Mouse (Mus musculus) midbrain, postnatal 0 days (tissue): ENCODE measurements around the gene Satb2. TPM values are rescaled to one million over a fixed set of nuclear protein-coding genes. Genes with fewer than 3 reads are reported as not detected.

Experiments used
- ATAC-seq: fragments of 200-750 bp; cut with Nextera tagmentation; 2 replicates; pipeline ENCODE4 v1.8.0; 2017; ENCODE audit warnings: moderate number of reproducible peaks, mild to moderate bottlenecking, moderate TSS enrichment, moderate library complexity; ENCODE audit not compliant: low FRiP score
- DNase-seq: peaks from one replicate; pipeline ENCODE4 v3.0.0-alpha.2; 2015; ENCODE audit warnings: low spot score
- H3K27ac ChIP-seq: fragments of 300-500 bp; sonication (generic); 2 replicates; pipeline ENCODE4 v1.5.1; 2014; ENCODE audit warnings: low read depth, mild to moderate bottlenecking, low read length, mixed read lengths
- H3K27me3 ChIP-seq: fragments of 300-500 bp; sonication (generic); 2 replicates; pipeline ENCODE4 v1.6.1; 2014; ENCODE audit warnings: low read length, control low read depth, mixed read lengths; ENCODE audit not compliant: insufficient read depth
- H3K36me3 ChIP-seq: fragments of 300-500 bp; sonication (generic); 2 replicates; pipeline ENCODE4 v1.6.1; 2014; ENCODE audit warnings: low read length, control low read depth, mixed read lengths; ENCODE audit not compliant: insufficient read depth
- H3K4me1 ChIP-seq: fragments of 300-500 bp; sonication (generic); 2 replicates; pipeline ENCODE4 v1.6.1; 2014; ENCODE audit warnings: mild to moderate bottlenecking, control low read depth, antibody characterized with exemption, low read length, mixed read lengths; ENCODE audit not compliant: insufficient read depth
- H3K4me2 ChIP-seq: fragments of 300-500 bp; sonication (generic); 2 replicates; pipeline ENCODE4 v1.6.1; 2014; ENCODE audit warnings: low read depth, mild to moderate bottlenecking, low read length, mixed read lengths; ENCODE audit not compliant: poor library complexity, severe bottlenecking
- H3K4me3 ChIP-seq: fragments of 300-500 bp; sonication (generic); 2 replicates; pipeline ENCODE4 v1.5.1; 2014; ENCODE audit warnings: low read depth, mild to moderate bottlenecking, low read length, moderate library complexity
- H3K9ac ChIP-seq: fragments of 300-500 bp; sonication (generic); replicated peaks from 2 replicates; pipeline ENCODE4 v1.6.1; 2014; ENCODE audit warnings: mild to moderate bottlenecking, low read length, moderate library complexity, mixed read lengths; ENCODE audit not compliant: poor library complexity, severe bottlenecking
- H3K9me3 ChIP-seq: fragments of 300-500 bp; sonication (generic); 2 replicates; pipeline ENCODE4 v1.6.1; 2016; ENCODE audit warnings: low read length, control low read depth
- CTCF ChIP-seq: IDR thresholded peaks from 2 replicates; pipeline ENCODE4 v1.5.1; 2016; ENCODE audit warnings: antibody characterized with exemption, mild to moderate bottlenecking
- WGBS: fragments of 180-500 bp; shearing (Covaris S2); extraction: QIAGEN DNeasy Blood & Tissue Kit; methylation state at CpG from one replicate; pipeline ENCODE4 v1.1.7; 2014; 5-methylcytosine and 5-hydroxymethylcytosine counted together
- polyA plus RNA-seq: library from polyadenylated mRNA; unstranded; fragments of >200 nt; fragmentation: Nextera tagmentation; extraction: Ambion mirVana; gene quantifications from 2 replicates; pipeline ENCODE4 v1.2.1, GENCODE M21; 2015
- total RNA-seq: library from RNA; depleted of rRNA; stranded (reverse); fragments of >200 nt; gene quantifications from 2 replicates; pipeline ENCODE4 v1.2.3, GENCODE M21; 2014

Gene Satb2
- total and polyA plus RNA-seq, 2 experiments from 2014 or later: 0.85 to 1.2 TPM

DNA sequence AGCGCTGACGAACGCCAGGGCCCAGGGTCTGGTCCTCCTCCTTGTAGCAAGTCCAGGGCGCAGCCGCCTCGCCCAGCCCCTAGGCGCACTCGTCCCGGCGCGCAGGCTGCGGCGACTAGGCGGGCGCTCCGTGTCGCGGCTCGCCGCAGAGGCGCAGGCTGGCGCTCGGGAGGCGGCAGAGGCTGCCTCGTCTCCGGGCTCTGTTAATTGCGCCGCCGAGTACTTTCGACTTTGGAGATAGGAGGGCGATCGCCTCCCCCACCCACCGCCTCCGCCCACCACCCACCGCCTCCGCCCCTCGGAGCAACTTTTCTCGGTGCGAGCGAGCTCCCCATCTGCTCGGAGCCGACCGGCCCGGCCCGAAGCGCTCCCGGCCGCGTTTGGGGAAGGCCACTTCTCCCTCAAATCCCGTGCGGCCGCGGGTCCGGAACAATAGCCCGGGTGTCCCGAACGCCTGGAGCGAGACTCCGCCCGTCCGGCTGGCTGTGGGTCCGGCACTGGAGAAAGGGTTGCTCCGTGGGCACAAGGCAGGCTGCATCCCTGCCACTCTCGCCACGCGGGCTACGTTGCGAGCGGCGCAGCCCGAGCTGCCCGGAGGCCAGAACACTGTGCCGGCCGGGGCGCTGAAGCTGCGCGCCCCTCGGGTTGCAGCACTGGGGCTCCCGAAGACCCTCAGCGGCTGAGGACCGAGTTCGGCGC is 6.0 kb downstream of the Satb2 start:
- Histone ChIP-seq H3K4me1 (peaks cover 12% of the 10 kb centered on the region; the same call in 1 of the 2 replicates), H3K9ac (peak overlapping the region; percentile 37; the same call in 1 of the 2 replicates), H3K36me3 (no peaks in the 10 kb centered on the region), H3K9me3 (no peaks in the 10 kb centered on the region), H3K27me3 (peaks cover 67% of the 10 kb centered on the region), H3K4me3 (peak overlapping the region; percentile 44), H3K4me2 (peak overlapping the region; percentile 98), H3K27ac (no peak overlapping the region)
- 0% methylated on average over 57 of the region's 83 CpGs for WGBS
- ATAC-seq (peak; percentile 55), DNase-seq (peak; percentile 39)
- TF ChIP-seq CTCF: no peak

DNA sequence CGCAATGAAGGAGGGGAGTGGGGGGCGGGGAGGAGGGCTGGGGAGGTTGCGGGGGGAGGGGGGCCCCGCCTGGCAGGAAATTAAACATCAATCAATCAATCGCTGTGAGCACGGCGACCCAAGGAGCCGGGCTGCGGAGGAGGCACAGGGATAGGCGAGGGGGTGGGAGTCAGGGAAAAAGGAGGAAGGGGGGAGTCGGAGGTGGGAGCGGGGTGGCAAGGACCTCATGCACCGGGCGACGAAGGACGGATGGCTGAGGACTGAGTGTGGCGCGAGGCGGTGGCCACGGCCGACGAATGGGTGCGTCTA is 6.6 kb downstream of the Satb2 start:
- Histone ChIP-seq H3K9ac (peak overlapping the region; percentile 37; the same call in 1 of the 2 replicates), H3K4me1 (peaks cover 9% of the 10 kb centered on the region; the same call in 1 of the 2 replicates), H3K27ac (no peak overlapping the region), H3K9me3 (no peaks in the 10 kb centered on the region), H3K27me3 (peaks cover 62% of the 10 kb centered on the region), H3K36me3 (no peaks in the 10 kb centered on the region), H3K4me3 (peak overlapping the region; percentile 44), H3K4me2 (peak overlapping the region; percentile 98)
- ATAC-seq (no peak), DNase-seq (no peak)
- TF ChIP-seq CTCF: no peak
- WGBS: 1% methylated on average over 14 of the region's 23 CpGs

DNA sequence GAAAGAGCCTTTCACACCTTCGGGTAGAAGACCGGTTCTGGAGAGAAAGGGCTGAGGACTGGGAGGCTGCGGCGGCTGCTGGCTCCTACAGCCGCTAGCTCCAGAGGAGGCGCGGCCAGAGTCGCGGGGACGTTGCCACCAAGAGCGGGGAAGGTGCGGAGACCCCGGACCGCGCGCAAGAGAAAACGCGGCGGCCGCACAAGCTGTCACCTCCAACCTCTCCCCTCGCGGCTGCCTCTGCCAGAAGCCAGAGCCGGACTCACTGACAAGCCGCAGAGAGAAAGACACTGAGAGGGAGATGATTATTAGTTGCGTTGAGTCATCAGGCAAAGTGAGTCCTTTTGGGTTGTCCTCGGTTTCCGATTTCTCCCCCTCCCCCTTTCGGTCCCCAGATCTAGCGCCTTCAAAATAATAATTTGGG is 7.0 kb downstream of the Satb2 start:
- under 1% methylated on average over 29 of the region's 29 CpGs for WGBS

DNA sequence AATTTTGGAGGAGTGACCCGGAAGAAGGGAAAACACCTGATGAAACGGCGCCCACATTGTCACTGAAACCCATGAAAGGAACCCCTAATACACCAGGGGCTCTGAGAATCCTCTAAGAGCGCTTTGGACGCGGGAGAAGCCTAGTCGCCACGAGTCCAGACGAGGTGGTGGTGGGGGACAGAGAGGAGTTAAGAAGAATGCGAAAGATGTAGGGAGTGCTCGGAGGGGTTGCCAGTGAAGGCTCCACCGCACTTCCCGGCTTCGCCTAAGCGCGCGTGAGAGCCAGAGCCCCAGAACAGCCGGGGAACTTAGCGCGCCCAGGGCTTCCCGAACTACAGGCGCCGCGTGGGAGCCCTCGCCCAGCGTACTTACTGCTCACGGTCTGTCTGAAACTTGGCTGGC is 7.7 kb downstream of the Satb2 start:
- Histone ChIP-seq H3K27ac (no peak overlapping the region), H3K4me2 (peak overlapping the region; percentile 98), H3K27me3 (peaks cover 51% of the 10 kb centered on the region), H3K4me1 (peaks cover 9% of the 10 kb centered on the region; the same call in 1 of the 2 replicates), H3K4me3 (peak overlapping the region; percentile 44; the same call in 1 of the 2 replicates), H3K9ac (no peak overlapping the region), H3K36me3 (no peaks in the 10 kb centered on the region), H3K9me3 (no peaks in the 10 kb centered on the region)
- TF ChIP-seq CTCF: no peak
- DNase-seq (no peak), ATAC-seq (no peak)
- WGBS: under 1% methylated on average over 27 of the region's 27 CpGs

More for the DNA sequence above, 7.0 kb downstream of the Satb2 start:
- Histone ChIP-seq H3K4me2 (peak overlapping the region; percentile 98), H3K9ac (no peak overlapping the region), H3K27me3 (peaks cover 57% of the 10 kb centered on the region), H3K4me3 (peak overlapping the region; percentile 44), H3K36me3 (no peaks in the 10 kb centered on the region), H3K4me1 (peaks cover 9% of the 10 kb centered on the region; the same call in 1 of the 2 replicates), H3K27ac (no peak overlapping the region), H3K9me3 (no peaks in the 10 kb centered on the region)
- DNase-seq: no peak
- no peak for TF ChIP-seq CTCF
- ATAC-seq: no peak

DNA sequence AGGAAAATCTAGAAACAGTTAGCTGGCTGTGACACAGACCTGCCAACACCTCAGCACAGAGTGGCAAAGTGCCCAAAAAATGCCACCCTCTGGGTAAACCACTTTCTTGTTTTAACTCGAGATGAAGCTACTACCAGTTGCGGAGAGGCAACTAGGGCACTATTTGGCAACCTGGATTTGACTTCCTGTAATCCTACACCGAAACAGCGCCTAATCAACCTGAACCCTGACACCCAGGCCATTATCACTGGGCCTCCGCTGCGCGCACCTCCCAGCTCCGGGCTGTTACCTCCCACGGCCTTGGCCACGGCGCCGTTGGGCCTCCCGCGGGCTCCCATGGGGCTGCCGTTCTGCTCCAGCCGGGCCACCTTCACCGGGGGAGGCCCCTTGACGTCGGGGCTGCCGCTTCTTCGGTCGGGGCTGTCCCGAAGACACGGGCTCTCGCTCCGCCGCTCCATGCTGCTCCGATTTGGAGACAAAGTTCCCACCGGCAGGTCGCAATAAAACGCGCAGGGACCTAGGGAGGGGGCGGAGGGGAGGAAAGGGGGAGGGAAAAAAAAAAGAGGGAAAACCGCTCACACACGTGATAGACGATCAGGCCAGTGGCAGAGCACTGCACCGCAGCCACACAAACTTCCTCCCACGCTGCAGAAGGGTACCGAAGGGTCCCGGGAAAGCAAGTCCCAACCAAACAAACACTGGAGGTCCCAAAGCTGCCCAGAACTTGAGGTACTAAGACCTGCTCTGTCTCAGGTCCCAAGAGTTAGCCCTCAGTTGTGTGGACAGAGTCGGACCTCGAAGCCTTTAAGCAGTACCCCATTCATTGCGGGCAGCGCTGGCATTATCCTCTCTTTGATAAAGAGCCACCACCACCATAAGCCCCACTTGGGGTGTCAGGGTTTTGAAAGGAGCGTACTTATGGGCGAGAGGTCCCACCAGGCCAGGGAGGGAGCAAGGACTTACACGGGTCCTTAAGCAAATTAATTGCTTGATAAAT is 8.8 kb downstream of the Satb2 start:
- ATAC-seq (no peak), DNase-seq (no peak)
- no peaks in the 10 kb centered on the region for H3K36me3 ChIP-seq
- peaks cover 9% of the 10 kb centered on the region; the same call in 1 of the 2 replicates for H3K4me1 ChIP-seq
- no peak overlapping the region for H3K27ac ChIP-seq
- H3K4me3 ChIP-seq: peak overlapping the region; percentile 17
- 3% methylated on average over 47 of the region's 47 CpGs for WGBS
- TF ChIP-seq CTCF: no peak
- H3K9me3 ChIP-seq: no peaks in the 10 kb centered on the region
- peaks cover 49% of the 10 kb centered on the region for H3K27me3 ChIP-seq
- H3K4me2 ChIP-seq: peak overlapping the region; percentile 30
- no peak overlapping the region for H3K9ac ChIP-seq
